Mouse (Mus musculus): ENCODE measurements around the gene Dnaaf1. TPM values are rescaled to one million over a fixed set of nuclear protein-coding genes. Genes with fewer than 3 reads are reported as not detected.

The Dnaaf1 gene
- not detected for total RNA-seq (2021)

DNA sequence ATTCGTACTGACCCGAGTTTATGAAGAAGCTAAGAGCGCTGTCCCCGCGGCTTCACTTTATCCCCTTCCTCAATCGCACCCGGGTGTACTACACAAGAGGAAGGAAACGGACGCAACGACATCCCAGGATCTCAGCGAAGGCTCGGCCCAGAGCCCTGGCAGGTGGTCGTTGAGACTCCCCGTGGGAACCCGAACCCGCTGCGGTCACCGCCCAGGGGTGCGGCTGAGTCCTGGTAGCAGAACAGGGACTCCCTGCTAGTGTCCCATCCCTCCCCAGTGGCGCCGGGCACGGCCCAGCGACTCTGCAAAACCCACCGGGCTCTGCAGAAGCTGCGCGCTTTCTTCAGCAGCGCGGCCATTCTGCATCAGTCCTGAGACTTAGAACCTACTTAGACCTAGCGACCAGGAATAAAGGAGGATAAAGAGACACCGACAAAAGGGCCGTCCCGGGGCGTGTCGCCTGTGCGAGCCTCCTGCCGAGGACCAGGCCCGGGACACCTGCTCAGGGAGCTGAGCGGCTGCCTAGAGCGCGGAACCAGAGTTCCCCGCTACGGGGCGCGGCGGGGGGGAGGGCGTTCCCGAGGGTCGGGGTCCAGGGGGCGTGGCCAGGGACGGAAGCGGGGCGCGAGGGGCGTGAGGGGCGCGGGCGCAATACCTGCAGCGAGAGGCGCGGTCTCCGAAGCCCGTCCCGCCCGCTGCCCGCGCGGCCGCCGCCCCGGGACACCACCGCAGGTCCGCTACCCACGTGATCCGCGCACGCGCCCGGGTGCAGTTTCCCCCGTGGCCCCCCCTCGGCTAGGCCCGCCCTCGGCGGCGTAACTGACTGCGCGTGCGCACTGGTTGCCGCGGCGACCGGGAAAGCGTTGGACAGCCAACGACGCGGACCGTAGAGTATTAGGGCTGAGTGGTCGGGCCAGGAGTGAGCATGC, at the start of gene Dnaaf1, which contains the start of gene Hsdl1:
Dnaaf1 (plus strand) TSS at position 799 of the 929 bp plus-strand sequence.
Hsdl1 (minus strand) TSS at position 747 of the 929 bp plus-strand sequence.
- DNase-seq (ENCODE audit: extremely low spot score in 1 of 2, low spot score in 2 of 2), result peak; percentile 90 to 97
- intact Hi-C loops (cut with DNase I), result no loop called here

DNA sequence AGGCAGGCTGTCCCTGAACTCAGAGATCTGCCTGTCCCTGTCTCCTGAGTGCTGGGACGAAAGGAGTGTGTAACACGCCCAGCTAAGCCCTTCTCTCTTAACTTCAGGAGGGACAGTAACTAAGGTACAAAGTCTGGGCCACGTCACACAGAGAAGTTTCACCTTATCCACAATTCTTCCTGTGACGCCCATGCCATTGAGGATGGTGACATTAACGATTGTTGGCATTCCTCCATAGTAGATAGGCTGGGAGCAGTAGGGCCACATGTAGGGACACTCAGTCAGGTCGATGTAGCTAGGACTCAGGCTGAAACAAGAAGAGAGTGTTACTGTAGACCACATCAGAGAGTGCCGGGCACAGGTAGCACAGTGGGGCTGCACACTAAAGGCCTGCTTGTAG, 46.3 kb upstream of the Dnaaf1 start:
- intact Hi-C loops (cut with DNase I), result no loop called here
- no peak for DNase-seq (ENCODE audit: extremely low spot score in 1 of 2, low spot score in 2 of 2)

DNA sequence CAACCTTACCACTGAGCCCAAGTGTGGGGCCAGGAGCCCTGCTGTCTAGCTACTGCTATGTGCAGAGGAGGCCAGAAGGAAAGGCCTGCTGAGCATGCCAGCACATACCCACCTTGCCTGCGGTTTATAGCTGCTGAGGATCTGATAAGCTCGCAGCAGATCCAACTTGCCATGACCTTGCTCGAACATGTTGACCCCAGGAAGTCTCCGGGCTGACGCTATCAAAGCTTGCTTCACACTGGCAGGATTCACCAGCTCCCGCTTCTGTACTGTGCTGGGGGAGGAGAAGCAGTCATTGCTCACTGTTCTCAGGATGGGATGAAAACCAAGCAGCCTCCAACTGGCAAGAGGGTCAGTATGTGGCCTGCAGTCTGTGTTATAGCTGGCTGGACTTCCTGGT, 44.1 kb upstream of the Dnaaf1 start:
- intact Hi-C loops (cut with DNase I), result no loop called here
- no peak for DNase-seq (ENCODE audit: extremely low spot score in 1 of 2, low spot score in 2 of 2)

DNA sequence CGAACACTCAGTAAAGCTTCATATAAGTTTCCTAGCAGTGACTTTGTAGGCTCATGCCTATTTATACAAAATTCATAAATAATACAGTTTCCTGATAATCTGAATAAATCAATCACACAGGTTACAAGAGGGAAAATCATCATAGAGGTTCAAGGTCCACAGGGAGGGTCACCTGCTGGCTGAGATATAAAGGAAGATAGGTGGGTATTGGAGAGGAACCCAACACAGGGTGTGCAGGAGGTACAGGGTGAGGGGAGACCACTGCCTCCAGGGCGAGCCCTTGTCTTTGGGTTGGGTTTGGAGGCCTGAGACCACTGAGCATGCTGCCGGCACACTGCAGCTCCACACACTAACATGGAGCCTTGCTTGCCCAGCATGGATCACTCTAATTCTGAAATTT, 43.6 kb upstream of the Dnaaf1 start:
- DNase-seq (ENCODE audit: extremely low spot score in 1 of 2, low spot score in 2 of 2), result no peak
- intact Hi-C loops (cut with DNase I), result no loop called here

DNA sequence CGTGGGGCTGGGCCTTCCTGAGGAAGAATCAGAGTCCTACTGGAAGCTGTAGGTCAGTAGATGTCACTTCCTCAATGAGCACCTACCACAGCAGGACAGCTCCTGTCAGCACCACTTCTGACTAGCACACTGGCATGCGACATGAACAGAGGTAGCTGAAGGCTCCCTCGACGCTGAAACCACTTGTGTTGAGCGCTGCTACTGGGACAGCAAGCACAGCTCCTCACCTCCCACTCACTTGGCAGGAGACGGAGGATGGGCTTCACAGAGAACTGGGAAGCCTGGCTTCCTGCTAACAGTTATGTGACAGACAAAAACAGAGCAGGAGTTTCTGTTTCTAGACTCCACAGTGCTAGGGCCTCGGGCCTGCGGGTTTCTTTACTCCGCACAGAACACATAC, 43.1 kb upstream of the Dnaaf1 start:
- intact Hi-C loops (cut with DNase I), result no loop called here
- peak; percentile 45 to 51 for DNase-seq (ENCODE audit: extremely low spot score in 1 of 2, low spot score in 2 of 2)

DNA sequence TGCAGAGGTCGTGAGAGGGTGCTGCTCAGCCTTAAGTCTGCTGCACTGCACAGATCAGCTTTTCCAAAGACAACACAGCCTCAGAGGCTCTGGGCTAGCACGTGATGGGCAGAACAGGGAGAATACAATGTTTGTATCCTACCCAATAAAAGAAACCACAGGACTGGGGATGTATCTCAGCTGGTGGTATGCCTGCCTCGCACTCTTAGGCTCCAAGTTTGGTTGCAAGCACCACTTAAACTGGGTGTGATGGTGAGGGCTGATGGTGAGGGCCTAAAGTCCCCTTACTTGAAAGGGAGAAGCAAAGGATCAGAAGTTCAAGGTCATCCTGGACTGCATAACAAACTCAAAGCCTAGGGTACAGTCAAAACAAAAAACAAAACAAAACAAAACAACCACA, 30.4 kb upstream of the Dnaaf1 start:
- DNase-seq (ENCODE audit: extremely low spot score in 1 of 2, low spot score in 2 of 2), result no peak
- intact Hi-C loops (cut with DNase I), result no loop called here

DNA sequence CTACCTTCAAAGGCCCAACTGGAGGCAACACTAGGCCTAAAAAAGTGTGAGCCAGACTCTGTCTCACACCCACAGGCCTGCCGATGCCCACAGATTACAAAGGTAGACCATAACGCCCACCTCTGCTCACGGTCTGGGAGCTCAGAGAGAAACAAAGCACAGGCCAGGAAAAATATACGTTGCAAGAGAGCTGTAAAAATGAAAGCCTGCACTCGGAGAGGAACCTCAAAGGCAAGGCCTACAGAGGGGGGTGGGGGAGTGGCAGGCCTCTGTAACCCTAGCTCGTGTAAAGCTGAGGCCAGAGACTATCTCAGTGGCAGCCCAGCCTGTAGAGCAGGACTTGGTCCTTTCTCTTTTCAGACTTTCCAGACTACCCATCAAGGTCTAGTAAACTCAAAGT, 29.9 kb upstream of the Dnaaf1 start:
- intact Hi-C loops (cut with DNase I), result no loop called here
- no peak for DNase-seq (ENCODE audit: extremely low spot score in 1 of 2, low spot score in 2 of 2)

DNA sequence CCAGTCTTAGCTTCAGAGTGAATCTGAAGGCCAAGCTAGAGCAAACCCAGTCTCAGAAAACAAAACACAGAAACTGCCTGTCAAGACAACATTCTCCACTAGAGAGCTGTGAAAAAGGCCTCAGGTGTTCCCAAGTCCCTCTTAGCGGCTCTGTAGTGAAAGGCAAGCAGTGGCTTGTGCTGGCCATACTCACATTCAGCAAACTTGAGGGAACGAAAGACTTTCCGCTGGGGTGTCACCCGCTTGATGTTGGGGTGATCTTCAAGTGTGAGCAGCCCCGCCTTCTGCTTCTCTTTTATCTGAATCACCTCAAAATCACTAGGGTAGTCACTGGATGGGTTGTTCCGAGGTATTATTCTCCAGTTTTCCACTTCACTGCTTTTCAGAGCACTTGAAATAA, 29.2 kb upstream of the Dnaaf1 start:
- intact Hi-C loops (cut with DNase I), result no loop called here
- no peak for DNase-seq (ENCODE audit: extremely low spot score in 1 of 2, low spot score in 2 of 2)

DNA sequence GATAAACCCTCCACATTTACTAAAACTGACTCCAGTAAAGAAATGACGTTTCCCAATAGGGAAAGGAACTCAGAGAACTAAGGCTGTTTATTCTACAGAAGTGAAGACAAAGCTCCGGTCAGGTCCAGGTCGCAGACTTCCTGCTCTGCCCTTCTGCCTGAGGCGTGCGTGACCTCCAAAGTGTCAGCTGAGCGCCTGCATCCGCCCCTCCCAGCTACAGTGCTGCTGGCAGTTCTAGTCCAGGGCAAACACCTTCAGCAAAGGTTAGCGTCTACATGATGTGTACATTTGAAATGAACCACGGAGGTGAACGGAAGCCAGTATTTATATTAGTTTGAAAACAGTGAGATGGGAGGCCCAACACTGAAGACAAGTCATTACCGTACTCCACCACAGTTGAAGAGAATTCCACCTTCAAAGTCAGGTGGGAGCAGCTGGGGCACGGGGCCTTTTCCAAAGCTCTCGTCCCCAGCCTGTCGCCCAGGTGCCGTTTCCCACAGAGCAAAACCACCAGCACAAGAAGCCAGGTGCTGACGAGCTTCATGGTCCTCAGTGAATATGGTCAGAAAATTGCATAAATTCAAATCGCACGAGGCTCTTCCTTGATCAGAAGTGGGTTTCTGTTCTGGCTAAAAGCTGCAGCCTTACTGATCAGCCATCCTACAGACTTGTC, 27.9 kb upstream of the Dnaaf1 start:
- intact Hi-C loops (cut with DNase I), result no loop called here
- DNase-seq (ENCODE audit: extremely low spot score in 1 of 2, low spot score in 2 of 2), result no peak

DNA sequence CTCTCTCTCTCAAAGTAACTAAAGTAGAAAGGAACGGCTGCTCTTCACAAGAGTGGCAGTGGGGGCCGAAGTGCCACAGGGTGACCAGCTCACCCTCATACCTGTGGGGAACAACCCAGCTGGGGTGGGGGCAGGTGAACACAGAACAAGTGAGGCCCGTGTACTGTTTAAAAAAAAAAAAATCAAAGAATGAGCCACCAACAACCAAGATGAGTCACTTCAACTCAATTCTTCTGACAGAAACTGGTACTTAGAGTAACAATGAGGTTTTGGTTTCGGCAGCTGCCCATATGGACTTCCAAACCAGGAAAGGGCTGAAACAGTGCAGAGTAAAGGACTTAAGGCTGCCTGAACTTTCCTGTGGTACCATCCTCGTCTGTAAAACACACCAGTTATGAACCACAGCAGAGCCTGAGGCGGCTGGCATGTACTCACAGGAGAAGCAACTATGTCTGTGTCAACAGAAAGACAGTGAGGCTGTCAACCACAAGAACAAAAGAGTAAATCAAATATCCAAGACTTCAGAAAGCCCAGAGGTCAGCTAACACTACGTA, 26.4 kb upstream of the Dnaaf1 start:
- no peak for DNase-seq (ENCODE audit: extremely low spot score in 1 of 2, low spot score in 2 of 2)
- intact Hi-C loops (cut with DNase I), result no loop called here

DNA sequence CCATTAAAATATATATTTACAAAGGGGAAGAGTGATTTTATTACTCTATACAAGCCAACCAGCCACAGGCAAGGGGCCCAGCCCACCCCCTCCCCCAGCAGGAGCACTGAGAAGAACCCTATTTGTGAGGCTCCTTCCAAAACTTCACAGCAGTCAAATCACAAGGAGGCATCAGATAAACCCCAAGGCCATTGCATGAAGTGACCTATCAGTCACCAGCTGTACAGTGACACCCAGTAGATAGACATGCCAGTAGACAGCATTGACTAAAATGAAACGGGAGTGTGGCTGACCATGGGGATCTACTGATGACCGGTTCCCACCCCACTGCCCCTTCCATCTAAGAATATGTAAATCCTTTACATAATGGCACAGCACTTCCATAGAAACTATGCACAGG, 22.1 kb upstream of the Dnaaf1 start:
- DNase-seq (ENCODE audit: extremely low spot score in 1 of 2, low spot score in 2 of 2), result no peak
- intact Hi-C loops (cut with DNase I), result no loop called here

DNA sequence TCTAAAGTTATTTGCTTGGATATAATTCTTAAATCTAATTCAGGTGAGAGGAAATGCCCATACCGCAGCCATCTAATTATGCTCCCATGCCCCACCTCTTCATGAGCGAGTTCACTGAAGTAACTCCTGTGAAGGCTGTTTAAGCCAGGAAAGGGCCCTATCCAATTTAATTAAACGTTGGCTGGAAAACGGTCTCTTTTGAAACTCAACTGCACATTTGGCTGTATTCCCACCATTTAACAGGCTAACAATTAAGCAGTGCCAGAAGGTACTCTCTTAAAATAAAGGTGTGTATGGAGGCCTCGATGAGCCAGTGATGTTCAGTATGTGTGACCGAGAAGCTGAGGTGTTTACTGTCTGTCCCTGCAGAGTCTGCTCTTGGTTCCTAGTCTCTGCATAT, 19.2 kb upstream of the Dnaaf1 start:
- intact Hi-C loops (cut with DNase I), result no loop called here
- no peak for DNase-seq (ENCODE audit: extremely low spot score in 1 of 2, low spot score in 2 of 2)

DNA sequence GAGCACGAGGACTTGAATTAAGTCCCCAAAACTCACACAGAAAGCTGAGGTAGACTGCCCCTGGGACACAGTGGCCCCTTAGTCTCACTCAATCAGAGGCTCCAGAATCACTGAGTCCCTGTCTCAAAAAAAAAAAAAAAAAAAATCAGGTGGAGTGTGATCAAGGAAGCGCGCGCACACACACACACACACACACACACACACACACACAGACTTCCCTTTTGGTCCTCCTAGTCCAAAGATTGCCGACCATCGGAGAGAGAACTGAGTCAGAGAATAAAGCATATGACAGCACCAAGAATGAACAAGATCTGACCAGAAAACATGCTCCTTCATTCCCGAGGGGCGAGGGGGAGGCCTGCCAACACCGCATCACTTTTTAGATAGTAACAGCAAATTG, 17.9 kb upstream of the Dnaaf1 start:
- DNase-seq (ENCODE audit: extremely low spot score in 1 of 2, low spot score in 2 of 2), result no peak
- intact Hi-C loops (cut with DNase I), result no loop called here

DNA sequence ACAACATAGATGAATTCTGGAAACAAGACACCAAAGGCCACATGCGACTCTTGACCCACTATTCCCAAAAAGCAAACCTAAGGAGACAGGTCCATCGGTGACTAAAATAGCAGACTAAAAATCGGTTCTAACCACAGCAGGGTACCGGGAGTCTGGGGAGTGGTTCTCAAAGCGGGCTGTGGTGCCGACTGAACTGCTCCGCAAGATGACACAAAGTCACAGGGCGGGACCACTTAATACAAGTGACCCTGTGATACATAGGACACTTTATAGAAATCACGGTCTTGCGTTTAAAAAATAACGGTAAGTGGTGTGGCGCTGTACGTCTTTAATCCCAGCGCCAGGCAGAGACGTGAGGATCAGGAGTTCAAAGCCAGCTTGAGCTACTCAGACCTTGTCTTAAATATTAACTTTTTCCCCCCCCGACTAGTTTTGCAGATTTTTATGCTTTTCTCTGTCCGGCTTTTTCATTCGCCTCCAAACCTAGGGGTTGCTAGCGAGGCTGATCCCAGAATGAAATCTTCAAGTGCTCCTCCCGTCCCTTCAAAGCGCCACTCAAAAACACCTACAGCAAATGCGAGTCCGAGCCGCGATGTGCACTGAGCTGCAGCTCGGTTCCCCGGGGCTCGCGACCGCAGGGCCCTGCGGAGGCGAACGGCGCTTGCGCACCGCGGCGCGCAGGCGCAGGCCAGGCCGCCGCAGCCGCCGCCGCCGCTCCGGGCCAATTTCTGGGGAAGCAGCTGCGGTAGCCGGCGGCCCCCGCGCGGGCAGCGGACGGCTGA, 17.0 kb upstream of the Dnaaf1 start:
- intact Hi-C loops (cut with DNase I), result no loop called here

DNA sequence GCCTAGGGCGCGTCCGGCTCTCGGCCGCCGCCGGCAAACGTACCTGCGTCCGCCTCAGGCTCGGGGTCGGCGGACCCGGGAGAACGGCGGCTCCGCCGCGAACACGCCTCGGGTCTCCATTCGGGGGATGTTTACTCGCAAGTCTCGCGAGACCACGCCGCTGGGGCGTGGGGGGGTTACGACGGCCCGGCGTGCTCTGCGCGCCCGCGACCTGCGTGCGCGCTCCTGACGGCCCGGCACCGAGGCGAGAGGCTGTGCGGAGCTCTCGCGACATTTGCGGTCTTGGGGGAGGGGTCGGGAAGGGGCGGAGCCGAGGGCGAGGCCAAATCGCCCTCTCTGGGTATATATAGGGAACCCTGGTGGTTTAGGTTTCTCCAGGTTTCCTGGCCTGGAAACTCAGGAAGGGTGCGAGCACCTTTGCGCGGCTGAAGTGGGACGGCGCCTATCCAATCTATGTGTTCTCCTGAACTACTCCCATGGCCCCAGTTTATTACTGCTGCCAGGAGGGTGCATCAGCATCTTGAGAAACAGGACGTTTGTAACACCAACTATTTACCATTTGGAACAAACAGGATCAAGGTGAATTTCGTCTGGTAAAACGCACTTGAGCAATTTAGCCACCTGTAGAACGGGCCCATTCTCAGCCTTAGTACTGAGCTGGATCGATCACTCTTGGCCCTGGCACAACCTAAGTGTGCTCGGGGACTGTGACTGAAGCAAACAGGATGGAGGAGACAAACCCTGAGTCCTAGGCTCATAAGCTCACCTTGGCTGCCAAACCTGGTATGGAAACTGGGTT, 16.2 kb upstream of the Dnaaf1 start, which contains the start of gene Mbtps1:
Mbtps1 (minus strand) TSS at position 133 of the 799 bp plus-strand sequence.
- intact Hi-C loops (cut with DNase I), result no loop called here
- peak; percentile 95 to 98 for DNase-seq (ENCODE audit: extremely low spot score in 1 of 2, low spot score in 2 of 2)

More for the DNA sequence above, 17.0 kb upstream of the Dnaaf1 start:
- DNase-seq (ENCODE audit: extremely low spot score in 1 of 2, low spot score in 2 of 2), result peak in 1 of 2 experiments; percentile 89

DNA sequence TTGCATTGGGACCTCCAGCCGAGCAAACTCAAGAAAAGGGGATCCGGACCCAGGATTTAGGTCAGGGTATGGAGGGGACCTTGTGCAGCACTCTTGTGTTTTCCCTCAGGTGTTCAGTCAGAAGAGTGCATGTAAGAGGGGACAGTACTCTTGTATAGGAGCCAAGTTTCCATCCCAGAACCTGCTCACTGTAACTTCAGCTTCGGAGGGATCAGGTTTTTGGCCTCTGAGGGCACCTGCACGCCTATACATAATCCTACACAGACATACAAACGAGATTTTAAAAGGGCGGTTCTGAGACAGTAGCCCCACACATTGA, 15.7 kb upstream of the Dnaaf1 start:
- intact Hi-C loops (cut with DNase I), result no loop called here
- no peak for DNase-seq (ENCODE audit: extremely low spot score in 1 of 2, low spot score in 2 of 2)

DNA sequence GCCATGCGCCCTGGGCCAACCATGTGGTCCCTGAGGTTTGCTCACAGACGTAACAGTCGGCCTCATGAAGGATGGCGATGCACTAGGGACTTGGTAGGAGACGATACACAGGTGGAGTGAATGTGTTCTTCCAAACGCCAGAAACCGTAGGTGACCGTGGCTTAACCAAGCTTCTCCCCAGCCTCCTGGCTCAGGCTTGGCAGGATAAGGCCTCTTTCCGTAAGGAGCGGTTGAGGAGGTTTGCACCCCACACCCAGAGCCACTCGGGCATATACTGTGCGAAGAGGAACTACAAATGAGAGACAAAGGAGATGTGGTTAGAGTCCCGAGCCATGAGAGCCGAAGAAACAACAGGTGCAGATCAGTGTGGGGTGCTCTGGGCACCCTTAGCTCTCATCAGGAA, 11.2 kb upstream of the Dnaaf1 start:
- intact Hi-C loops (cut with DNase I), result no loop called here

DNA sequence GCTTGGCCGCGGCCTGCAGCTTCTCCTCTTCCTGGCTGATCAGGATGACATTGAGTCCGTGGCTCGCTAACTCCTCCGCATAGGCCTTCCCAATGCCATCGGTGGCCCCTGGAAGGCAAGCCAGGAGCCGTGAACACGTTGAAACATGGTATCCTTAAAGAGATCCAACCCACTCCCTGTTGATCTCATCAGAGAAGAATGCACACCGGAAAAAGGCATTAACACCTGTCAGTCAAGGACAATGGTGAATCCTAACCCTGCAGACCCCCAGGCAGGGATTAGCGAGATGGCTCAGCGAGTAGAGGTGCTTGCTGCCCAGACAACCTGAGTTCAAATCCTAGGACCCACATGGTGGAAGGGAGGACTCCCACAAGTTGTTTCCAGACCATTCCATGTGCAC, 8.7 kb upstream of the Dnaaf1 start:
- intact Hi-C loops (cut with DNase I), result no loop called here
- no peak for DNase-seq (ENCODE audit: extremely low spot score in 1 of 2, low spot score in 2 of 2)

More for the DNA sequence above, 11.2 kb upstream of the Dnaaf1 start:
- DNase-seq (ENCODE audit: extremely low spot score in 1 of 2, low spot score in 2 of 2), result no peak
